Mouse (Mus musculus): ENCODE measurements at regions not wholly inside any gene's neighbourhood (a gene's known extent, or its start where the extent isn't known, plus 50 kb on each side); places are given as distances from the start of the nearest gene placed in this dataset.

- Histone ChIP-seq H3K4me2 (ENCODE audit: low read length) (no peak overlapping the region), H3K27ac (no peak overlapping the region), H3K36me3 (ENCODE audit: insufficient read depth, low read length) (no peaks in the 10 kb centered on the region), H3K4me3 (replicated peaks; ENCODE audit: low read depth, low read length) (no peak overlapping the region), H3K9ac (ENCODE audit: low read depth, low read length) (no peak overlapping the region), H3K4me1 (replicated peaks; ENCODE audit: insufficient read depth, low read length) (no peaks in the 10 kb centered on the region), H3K9me3 (replicated peaks; ENCODE audit: low read length) (no peaks in the 10 kb centered on the region), H3K27me3 (ENCODE audit: insufficient read depth, low read length) (no peaks in the 10 kb centered on the region)
- ATAC-seq (replicated peaks; ENCODE audit: low FRiP score, low read depth) (no peak), DNase-seq (ENCODE audit: low spot score) (no peak)
- 95% methylated on average over 5 of the region's 5 CpGs for WGBS
- TF ChIP-seq CTCF (IDR thresholded peaks at IDR 0.05; ENCODE audit: low read depth), result no peak
Observed at GRCm38 (mm10) chr9:115559521-115559920, 249.3 kb upstream of the Stt3b start.

GRCm38 (mm10) chr9:115561207-115561606, 251.0 kb upstream of the Stt3b start:
- no peak for TF ChIP-seq CTCF (IDR thresholded peaks at IDR 0.05; ENCODE audit: low read depth)

GRCm38 (mm10) chr9:115562783-115563182, 252.6 kb upstream of the Stt3b start:
- ATAC-seq (replicated peaks; ENCODE audit: low FRiP score, low read depth) (no peak), DNase-seq (ENCODE audit: low spot score) (no peak)
- Histone ChIP-seq H3K36me3 (ENCODE audit: insufficient read depth, low read length) (no peaks in the 10 kb centered on the region), H3K4me3 (replicated peaks; ENCODE audit: low read depth, low read length) (no peak overlapping the region), H3K27me3 (ENCODE audit: insufficient read depth, low read length) (no peaks in the 10 kb centered on the region), H3K4me2 (ENCODE audit: low read length) (no peak overlapping the region), H3K9ac (ENCODE audit: low read depth, low read length) (no peak overlapping the region), H3K27ac (no peak overlapping the region), H3K4me1 (replicated peaks; ENCODE audit: insufficient read depth, low read length) (no peaks in the 10 kb centered on the region), H3K9me3 (replicated peaks; ENCODE audit: low read length) (no peaks in the 10 kb centered on the region)
- no peak for TF ChIP-seq CTCF (IDR thresholded peaks at IDR 0.05; ENCODE audit: low read depth)
- 43% methylated on average over 4 of the region's 4 CpGs for WGBS

More at GRCm38 (mm10) chr9:115561207-115561606, 251.0 kb upstream of the Stt3b start:
- ATAC-seq (replicated peaks; ENCODE audit: low FRiP score, low read depth) (no peak), DNase-seq (ENCODE audit: low spot score) (no peak)
- Histone ChIP-seq H3K4me3 (replicated peaks; ENCODE audit: low read depth, low read length) (no peak overlapping the region), H3K4me2 (ENCODE audit: low read length) (no peak overlapping the region), H3K9ac (ENCODE audit: low read depth, low read length) (no peak overlapping the region), H3K27me3 (ENCODE audit: insufficient read depth, low read length) (no peaks in the 10 kb centered on the region), H3K9me3 (replicated peaks; ENCODE audit: low read length) (no peaks in the 10 kb centered on the region), H3K27ac (no peak overlapping the region), H3K36me3 (ENCODE audit: insufficient read depth, low read length) (no peaks in the 10 kb centered on the region), H3K4me1 (replicated peaks; ENCODE audit: insufficient read depth, low read length) (no peaks in the 10 kb centered on the region)
- 89% methylated on average over 6 of the region's 6 CpGs for WGBS

- H3K27me3 ChIP-seq (ENCODE audit: insufficient read depth, low read length), result no peaks in the 10 kb centered on the region
- no peak overlapping the region for H3K27ac ChIP-seq
- H3K9me3 ChIP-seq (replicated peaks; ENCODE audit: low read length), result no peaks in the 10 kb centered on the region
- H3K36me3 ChIP-seq (ENCODE audit: insufficient read depth, low read length), result no peaks in the 10 kb centered on the region
- DNase-seq (ENCODE audit: low spot score) (no peak), ATAC-seq (replicated peaks; ENCODE audit: low FRiP score, low read depth) (no peak)
- 82% methylated on average over 1 of the region's 1 CpGs for WGBS
- no peak overlapping the region for H3K4me2 ChIP-seq (ENCODE audit: low read length)
- no peaks in the 10 kb centered on the region for H3K4me1 ChIP-seq (replicated peaks; ENCODE audit: insufficient read depth, low read length)
- TF ChIP-seq CTCF (IDR thresholded peaks at IDR 0.05; ENCODE audit: low read depth), result no peak
- no peak overlapping the region for H3K9ac ChIP-seq (ENCODE audit: low read depth, low read length)
- no peak overlapping the region for H3K4me3 ChIP-seq (replicated peaks; ENCODE audit: low read depth, low read length)
Observed at GRCm38 (mm10) chr9:115564366-115564765, 254.1 kb upstream of the Stt3b start.

- no peaks in the 10 kb centered on the region for H3K36me3 ChIP-seq (ENCODE audit: insufficient read depth, low read length)
Observed at GRCm38 (mm10) chr9:115568693-115569334, 258.6 kb upstream of the Stt3b start.

GRCm38 (mm10) chr9:115570998-115571397, 260.8 kb upstream of the Stt3b start:
- Histone ChIP-seq H3K4me2 (ENCODE audit: low read length) (no peak overlapping the region), H3K36me3 (ENCODE audit: insufficient read depth, low read length) (no peaks in the 10 kb centered on the region), H3K27ac (no peak overlapping the region), H3K27me3 (ENCODE audit: insufficient read depth, low read length) (no peaks in the 10 kb centered on the region), H3K4me1 (replicated peaks; ENCODE audit: insufficient read depth, low read length) (no peaks in the 10 kb centered on the region), H3K9ac (ENCODE audit: low read depth, low read length) (no peak overlapping the region), H3K4me3 (replicated peaks; ENCODE audit: low read depth, low read length) (no peak overlapping the region), H3K9me3 (replicated peaks; ENCODE audit: low read length) (no peaks in the 10 kb centered on the region)
- no peak for DNase-seq (ENCODE audit: low spot score)
- ATAC-seq (replicated peaks; ENCODE audit: low FRiP score, low read depth), result no peak
- 88% methylated on average over 4 of the region's 4 CpGs for WGBS
- no peak for TF ChIP-seq CTCF (IDR thresholded peaks at IDR 0.05; ENCODE audit: low read depth)

More at GRCm38 (mm10) chr9:115568693-115569334, 258.6 kb upstream of the Stt3b start:
- Histone ChIP-seq H3K4me2 (ENCODE audit: low read length) (no peak overlapping the region), H3K4me1 (replicated peaks; ENCODE audit: insufficient read depth, low read length) (no peaks in the 10 kb centered on the region), H3K27me3 (ENCODE audit: insufficient read depth, low read length) (no peaks in the 10 kb centered on the region), H3K27ac (no peak overlapping the region), H3K9me3 (replicated peaks; ENCODE audit: low read length) (no peaks in the 10 kb centered on the region), H3K9ac (ENCODE audit: low read depth, low read length) (no peak overlapping the region), H3K4me3 (replicated peaks; ENCODE audit: low read depth, low read length) (no peak overlapping the region)
- no peak for ATAC-seq (replicated peaks; ENCODE audit: low FRiP score, low read depth)
- no peak for TF ChIP-seq CTCF (IDR thresholded peaks at IDR 0.05; ENCODE audit: low read depth)
- DNase-seq (ENCODE audit: low spot score), result no peak
- WGBS, result 61% methylated on average over 7 of the region's 7 CpGs

GRCm38 (mm10) chr9:115581116-115581515, 270.9 kb upstream of the Stt3b start:
- no peak for TF ChIP-seq CTCF (IDR thresholded peaks at IDR 0.05; ENCODE audit: low read depth)
- DNase-seq (ENCODE audit: low spot score), result no peak
- H3K36me3 ChIP-seq (ENCODE audit: insufficient read depth, low read length), result no peaks in the 10 kb centered on the region
- no peak overlapping the region for H3K9ac ChIP-seq (ENCODE audit: low read depth, low read length)
- ATAC-seq (replicated peaks; ENCODE audit: low FRiP score, low read depth), result no peak
- no peak overlapping the region for H3K27ac ChIP-seq
- WGBS, result 56% methylated on average over 3 of the region's 3 CpGs
- no peak overlapping the region for H3K4me3 ChIP-seq (replicated peaks; ENCODE audit: low read depth, low read length)
- no peaks in the 10 kb centered on the region for H3K9me3 ChIP-seq (replicated peaks; ENCODE audit: low read length)
- no peaks in the 10 kb centered on the region for H3K27me3 ChIP-seq (ENCODE audit: insufficient read depth, low read length)
- no peaks in the 10 kb centered on the region for H3K4me1 ChIP-seq (replicated peaks; ENCODE audit: insufficient read depth, low read length)
- no peak overlapping the region for H3K4me2 ChIP-seq (ENCODE audit: low read length)

Data from kidney, postnatal 0 days (tissue).